Mouse (Mus musculus): ENCODE data around the gene Cep170b.

The Cep170b gene

GRCm38 (mm10) chr12:112763176-112763575 is 42.9 kb downstream of the Cep170b start:
- DNase-seq (ENCODE audit: low read depth, low spot score), result no peak

- DNase-seq (ENCODE audit: low read depth, low spot score), result no peak
These were observed 43.9 kb downstream of the Cep170b start for GRCm38 (mm10) chr12:112764141-112764540.

GRCm38 (mm10) chr12:112764991-112765390 is 44.7 kb downstream of the Cep170b start:
- DNase-seq (ENCODE audit: low read depth, low spot score), result no peak

GRCm38 (mm10) chr12:112766586-112766985 is 46.3 kb downstream of the Cep170b start:
- DNase-seq (ENCODE audit: low read depth, low spot score), result no peak

- DNase-seq (ENCODE audit: low read depth, low spot score), result no peak
These were observed 47.0 kb downstream of the Cep170b start for GRCm38 (mm10) chr12:112767036-112767890.

- DNase-seq (ENCODE audit: low read depth, low spot score), result no peak
These were observed 47.9 kb downstream of the Cep170b start for GRCm38 (mm10) chr12:112768166-112768565.

GRCm38 (mm10) chr12:112769031-112769430 is 48.8 kb downstream of the Cep170b start:
- peak; percentile 17 for DNase-seq (ENCODE audit: low read depth, low spot score)

- no peak for DNase-seq (ENCODE audit: low read depth, low spot score)
These were observed 49.5 kb downstream of the Cep170b start for GRCm38 (mm10) chr12:112769751-112770150.

- no peak for DNase-seq (ENCODE audit: low read depth, low spot score)
These were observed 50.1 kb downstream of the Cep170b start for GRCm38 (mm10) chr12:112770396-112770795.

GRCm38 (mm10) chr12:112772306-112772705 is 52.1 kb downstream of the Cep170b start:
- no peak for DNase-seq (ENCODE audit: low read depth, low spot score)

- no peak for DNase-seq (ENCODE audit: low read depth, low spot score)
These were observed 53.1 kb downstream of the Cep170b start for GRCm38 (mm10) chr12:112773366-112773765.

GRCm38 (mm10) chr12:112774026-112774425 is 53.8 kb downstream of the Cep170b start:
- no peak for DNase-seq (ENCODE audit: low read depth, low spot score)

GRCm38 (mm10) chr12:112774481-112774880 is 54.2 kb downstream of the Cep170b start:
- DNase-seq (ENCODE audit: low read depth, low spot score), result no peak

- no peak for DNase-seq (ENCODE audit: low read depth, low spot score)
These were observed 70.8 kb downstream of the Cep170b start for GRCm38 (mm10) chr12:112791026-112791425.

GRCm38 (mm10) chr12:112793601-112794355 is 73.5 kb downstream of the Cep170b start:
- DNase-seq (ENCODE audit: low read depth, low spot score), result no peak

- DNase-seq (ENCODE audit: low read depth, low spot score), result no peak
These were observed 74.1 kb downstream of the Cep170b start for GRCm38 (mm10) chr12:112794356-112794816.

- DNase-seq (ENCODE audit: low read depth, low spot score), result no peak
These were observed 74.7 kb downstream of the Cep170b start for GRCm38 (mm10) chr12:112794998-112795397.

- DNase-seq (ENCODE audit: low read depth, low spot score), result no peak
These were observed 75.3 kb downstream of the Cep170b start for GRCm38 (mm10) chr12:112795466-112796104.

Measured in retina, postnatal 7 days (tissue).